Mouse (Mus musculus) brain, embryonic 14.5 days (tissue): ENCODE measurements around the gene Zfp961.
"Not testable (repeated sequence)": the region's sequence is repeated elsewhere in the genome, so short reads cannot be mapped to it uniquely, and the experiment has no call there.

Experiments
- CTCF ChIP-seq: fragments of 200-500 bp; IDR thresholded peaks from 2 replicates; pipeline ENCODE4 v1.5.1; 2012; ENCODE audit warnings: inconsistent platforms, mild to moderate bottlenecking, moderate library complexity, borderline replicate concordance; ENCODE audit not compliant: insufficient read depth, insufficient read length; ENCODE audit errors: extremely low read depth
- POLR2A ChIP-seq: fragments of 200-500 bp; IDR thresholded peaks from 2 replicates; pipeline ENCODE4 v1.6.1; 2012; ENCODE audit warnings: mild to moderate bottlenecking, inconsistent platforms, borderline replicate concordance; ENCODE audit not compliant: poor library complexity, insufficient read depth, insufficient read length, severe bottlenecking; ENCODE audit errors: extremely low read depth

DNA sequence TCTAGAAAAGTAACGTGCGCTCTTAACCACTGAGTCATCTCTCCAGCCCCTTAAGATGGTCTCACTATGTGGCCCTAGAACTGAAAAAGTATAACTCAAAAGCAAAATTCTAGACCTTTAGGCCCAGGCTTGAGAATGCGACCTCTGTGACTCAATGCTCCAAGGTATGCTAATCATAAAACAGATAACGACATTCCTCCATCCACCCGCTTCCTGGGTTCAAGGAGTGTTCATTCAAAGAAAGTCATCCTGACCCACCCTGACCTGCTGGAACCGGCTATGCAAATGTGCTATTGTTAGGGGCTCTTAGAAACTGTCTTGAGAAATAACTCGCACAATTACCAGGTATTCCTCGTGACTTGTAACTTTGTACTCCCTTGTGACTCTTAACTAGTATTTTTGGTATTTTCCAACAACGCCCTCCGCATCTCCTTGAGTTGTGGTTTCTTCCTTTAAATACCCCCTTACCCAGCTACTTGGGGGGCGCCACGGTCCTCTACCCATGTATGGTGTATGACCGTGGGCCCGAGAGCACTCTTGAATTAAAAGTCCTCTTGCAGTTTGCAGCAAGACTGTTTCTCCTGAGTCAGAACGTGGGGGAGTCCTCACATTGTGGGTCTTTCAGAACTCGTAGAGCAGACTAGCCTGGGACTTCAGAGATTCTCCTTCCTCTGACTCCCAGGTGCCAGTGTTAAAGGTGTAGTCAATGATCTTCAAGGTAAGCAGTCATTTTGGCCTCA, 2.3 kb downstream of the Zfp961 start:
- TF ChIP-seq POLR2A, CTCF: not testable (repeated sequence)
